Mouse (Mus musculus): Measurements from ENCODE around the gene Wdr45. TPM values are rescaled to one million over a fixed set of nuclear protein-coding genes. Genes with fewer than 3 reads are reported as not detected.
"Not testable (repeated sequence)": the region's sequence is repeated elsewhere in the genome, so short reads cannot be mapped to it uniquely, and the experiment has no call there.

Wdr45 gene
- total and polyA plus RNA-seq, 3 experiments: 51.1 to 68.0 (median 63.7) TPM

DNA sequence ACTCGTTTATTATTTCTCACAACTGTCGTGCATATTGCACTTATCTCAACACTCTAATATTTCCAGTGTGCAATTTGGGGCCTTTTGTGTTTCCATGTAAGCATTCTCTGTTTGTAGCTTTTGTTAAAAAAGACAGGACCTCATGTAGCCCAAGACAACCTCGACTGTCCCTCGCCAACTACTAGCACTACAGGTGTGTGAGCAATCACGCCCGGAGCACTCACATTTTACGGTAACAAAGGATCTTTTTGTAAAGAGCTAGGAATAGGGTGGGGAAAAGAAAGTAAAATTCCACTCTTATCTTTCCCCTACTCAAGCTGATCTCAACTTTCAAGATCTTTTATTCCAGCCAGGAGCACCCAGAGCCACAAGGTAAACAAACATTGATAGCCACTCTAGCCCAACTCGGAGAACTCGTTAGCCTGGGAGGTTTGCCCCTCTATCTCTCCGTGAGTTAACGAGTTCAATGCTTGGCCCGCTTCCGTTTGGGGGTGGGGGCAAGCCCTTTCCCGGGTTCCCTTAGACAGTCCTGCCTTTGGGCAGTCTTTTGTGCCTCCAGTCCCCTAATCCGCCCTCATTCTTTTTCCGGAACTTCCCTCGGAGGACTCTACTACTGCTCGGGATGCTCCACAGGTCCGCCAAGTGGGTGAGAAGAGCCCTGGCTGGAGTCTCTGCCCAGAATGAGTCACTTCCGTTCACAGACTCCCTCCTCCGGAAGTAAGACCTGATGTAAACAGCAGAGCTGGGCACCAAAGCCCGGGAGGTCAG, 7.6 kb downstream of the Wdr45 start, which contains the start of gene Gm45208:
Gm45208 (plus strand) TSS at position 732 of the 768 bp plus-strand sequence.
- peak; percentile 79 for DNase-seq

- DNase-seq: no peak
Measured at GRCm38 (mm10) chrX:7722282-7722611, 8.1 kb downstream of the Wdr45 start.

GRCm38 (mm10) chrX:7722691-7723090, 8.6 kb downstream of the Wdr45 start:
- DNase-seq: no peak

- DNase-seq: no peak
Measured at GRCm38 (mm10) chrX:7724135-7724534, 10.0 kb downstream of the Wdr45 start.

DNA sequence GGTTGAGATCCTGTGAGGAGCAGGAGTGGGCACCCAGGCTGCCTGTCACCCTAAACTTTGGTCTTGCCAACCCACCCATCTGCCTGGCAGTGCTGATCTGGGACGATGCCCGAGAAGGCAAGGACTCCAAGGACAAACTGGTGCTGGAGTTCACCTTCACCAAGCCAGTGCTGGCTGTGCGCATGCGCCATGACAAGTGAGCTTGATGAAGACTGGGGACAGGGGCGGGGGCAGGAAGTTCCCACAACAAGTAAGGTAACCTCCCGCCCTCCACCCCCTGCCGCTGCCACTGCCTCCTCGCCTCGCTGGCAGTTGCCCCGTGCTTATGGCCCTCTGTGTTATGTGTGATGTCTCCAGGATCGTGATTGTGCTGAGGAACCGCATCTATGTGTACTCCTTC, 11.7 kb downstream of the Wdr45 start:
- DNase-seq: no peak

DNA sequence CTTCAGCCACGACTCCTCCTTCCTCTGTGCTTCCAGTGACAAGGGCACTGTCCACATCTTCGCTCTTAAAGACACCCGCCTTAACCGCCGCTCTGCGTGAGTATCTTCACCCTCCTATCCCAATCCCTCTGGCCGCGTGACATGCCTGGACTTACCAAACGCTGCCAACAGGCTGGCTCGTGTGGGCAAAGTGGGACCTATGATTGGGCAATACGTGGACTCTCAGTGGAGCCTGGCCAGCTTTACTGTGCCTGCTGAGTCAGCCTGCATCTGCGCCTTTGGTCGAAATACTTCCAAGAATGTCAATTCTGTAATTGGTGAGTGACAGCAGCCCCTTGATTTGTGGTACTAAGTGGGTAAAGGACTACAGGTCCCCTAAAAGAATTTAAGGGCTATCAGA, 13.0 kb downstream of the Wdr45 start:
- peak; percentile 50 for DNase-seq

- DNase-seq: peak; percentile 87
Measured at GRCm38 (mm10) chrX:7728215-7728921, 14.2 kb downstream of the Wdr45 start, which contains the start of gene Praf2. Gene Praf2, plus strand, starts transcription at chrX:7728439.

DNA sequence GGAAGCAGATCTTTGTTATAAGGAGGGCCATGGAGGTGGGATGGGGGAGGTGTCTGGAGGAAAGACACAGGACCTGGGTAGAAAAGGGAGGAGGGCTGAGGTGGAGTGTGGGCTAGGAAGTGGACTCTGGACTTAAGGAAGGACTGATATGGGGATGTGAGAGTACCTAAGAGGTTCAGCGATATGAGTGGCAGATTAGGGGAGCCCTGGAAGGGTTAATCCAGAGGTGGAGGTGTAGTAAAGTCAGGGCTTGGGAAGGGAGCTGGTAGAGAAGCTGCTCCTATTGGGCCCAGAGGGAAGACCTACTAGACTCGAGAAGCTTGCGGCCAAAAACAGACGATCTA, 14.8 kb downstream of the Wdr45 start:
- DNase-seq: no peak

DNA sequence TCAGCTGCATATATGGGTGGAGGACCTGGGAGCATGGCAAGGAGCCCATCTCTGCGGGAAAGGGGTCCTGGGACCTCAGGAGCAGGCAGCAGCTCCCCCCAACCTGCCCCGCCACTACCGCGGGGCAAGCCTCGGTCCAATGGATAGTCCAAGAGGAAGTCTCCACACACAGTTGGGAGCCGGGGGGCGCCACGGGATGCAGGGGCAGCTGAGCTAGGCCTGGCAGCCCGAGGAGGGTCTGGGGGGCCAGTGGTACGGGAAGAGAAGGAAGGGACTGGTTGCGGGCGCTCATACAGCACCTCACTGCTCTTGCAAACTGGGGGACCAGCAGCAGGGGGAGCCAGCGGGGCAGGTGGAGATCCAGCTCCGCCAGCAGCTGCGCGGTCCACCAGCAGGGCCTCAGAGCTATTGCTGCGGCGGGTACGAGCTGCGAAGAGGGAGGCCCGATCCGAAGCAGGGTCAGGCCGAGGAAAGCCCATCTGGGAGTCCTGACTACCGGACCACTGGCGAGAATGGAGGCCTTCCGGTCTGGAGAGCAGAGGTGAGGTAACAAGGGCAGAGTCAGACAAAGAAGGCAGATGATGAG, 19.5 kb downstream of the Wdr45 start:
- peak; percentile 68 for DNase-seq

DNA sequence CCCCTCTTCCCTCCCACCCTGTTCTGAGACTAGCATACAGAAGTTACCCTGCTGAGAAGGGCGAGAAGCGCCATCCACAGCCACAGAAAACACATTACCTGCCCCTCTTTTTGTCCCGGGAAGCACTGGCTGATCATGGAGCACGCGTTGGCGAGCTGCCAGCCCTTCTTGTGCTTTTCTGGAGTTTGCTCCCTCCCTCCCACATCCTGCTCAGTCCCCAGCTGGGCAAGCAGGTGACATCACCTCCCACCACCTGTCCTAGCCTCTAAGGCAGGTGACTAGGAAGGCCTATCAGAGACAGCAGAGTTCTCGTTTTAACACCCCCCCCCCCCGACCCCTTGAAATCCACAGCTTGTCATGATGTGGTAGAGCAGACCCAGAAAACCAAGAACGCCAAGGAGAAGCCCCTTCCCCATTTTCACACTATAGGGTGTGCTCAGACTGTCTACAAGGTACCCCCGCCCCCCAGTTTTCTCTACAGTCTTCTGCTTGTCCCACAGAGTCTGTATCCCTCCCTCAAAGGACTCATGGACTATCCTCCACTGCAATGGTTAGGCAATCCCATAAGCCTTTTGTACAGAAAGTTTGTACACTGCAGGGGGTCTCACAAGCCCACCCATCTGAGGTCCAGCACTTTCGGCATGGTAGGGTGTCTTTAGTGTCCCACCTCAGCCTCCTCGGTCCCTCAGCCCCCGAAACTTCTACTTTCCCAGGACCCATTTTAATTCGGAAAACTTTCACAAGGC, 25.4 kb downstream of the Wdr45 start:
- DNase-seq: no peak

GRCm38 (mm10) chrX:7740082-7740819, 26.1 kb downstream of the Wdr45 start:
- DNase-seq: no peak

GRCm38 (mm10) chrX:7741103-7741502, 27.0 kb downstream of the Wdr45 start:
- no peak for DNase-seq

DNA sequence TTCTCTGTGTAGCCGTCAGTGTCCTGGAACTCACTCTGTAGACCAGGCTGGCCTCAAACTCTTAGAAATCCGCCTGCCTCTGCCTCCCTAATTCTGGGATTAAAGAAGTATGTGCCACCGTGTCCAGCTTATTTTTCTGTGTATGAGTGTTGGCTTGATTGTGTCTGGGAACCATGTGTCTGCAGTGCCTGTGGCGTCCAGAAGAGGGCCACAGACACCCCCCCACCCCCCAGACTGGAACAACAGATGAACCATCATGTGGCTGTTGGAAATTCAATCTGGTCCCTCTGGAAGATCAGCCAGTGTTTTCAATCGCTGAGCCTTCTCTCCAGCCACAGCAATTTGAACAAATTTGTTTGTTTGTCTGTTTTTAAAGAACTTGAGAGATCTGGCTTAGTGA, 29.3 kb downstream of the Wdr45 start:
- no peak for DNase-seq

- DNase-seq: no peak
Measured at GRCm38 (mm10) chrX:7744940-7745339, 30.8 kb downstream of the Wdr45 start.

DNA sequence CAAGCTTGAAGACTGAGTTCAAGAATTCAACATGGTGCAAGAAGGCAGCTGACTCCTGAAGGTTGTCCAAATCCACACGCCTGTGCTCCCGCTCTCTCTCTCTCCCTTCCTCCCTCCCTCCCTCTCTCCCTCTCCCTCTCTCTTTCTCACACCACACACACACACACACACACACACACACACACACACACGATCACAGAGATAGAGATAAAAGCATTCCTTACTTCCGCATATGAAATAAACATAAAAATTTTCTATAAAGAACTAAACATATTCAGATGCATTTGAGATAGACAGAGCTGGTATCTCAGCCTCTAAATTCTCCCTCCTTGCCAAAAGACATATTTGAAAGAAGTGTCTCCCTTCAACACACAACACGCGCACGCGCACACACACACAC, 31.3 kb downstream of the Wdr45 start:
- no peak for DNase-seq

- DNase-seq: peak; percentile 79
Measured at GRCm38 (mm10) chrX:7750432-7751116, 36.4 kb downstream of the Wdr45 start, which contains the start of gene Ccdc120. Gene Ccdc120, minus strand, starts transcription at chrX:7750905.

GRCm38 (mm10) chrX:7753627-7754026, 39.5 kb downstream of the Wdr45 start:
- not testable (repeated sequence) for DNase-seq

- peak; percentile 95 for DNase-seq
Measured at GRCm38 (mm10) chrX:7762137-7762920, 48.2 kb downstream of the Wdr45 start, which contains the start of gene Tfe3. Gene Tfe3, plus strand, starts transcription at chrX:7762560.

DNA sequence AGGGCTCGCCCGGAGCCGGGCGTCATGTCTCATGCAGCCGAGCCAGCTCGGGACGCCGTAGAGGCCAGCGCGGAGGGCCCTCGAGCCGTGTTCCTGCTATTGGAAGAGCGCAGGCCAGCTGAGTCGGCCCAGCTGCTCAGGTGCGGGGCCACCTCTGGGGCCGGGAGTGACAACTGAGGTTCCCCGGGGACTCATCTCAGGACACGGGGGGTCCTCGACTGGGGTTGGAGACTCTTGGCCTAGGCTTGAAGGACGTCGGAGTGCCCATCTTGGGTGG, 48.7 kb downstream of the Wdr45 start:
- DNase-seq: no peak

DNA sequence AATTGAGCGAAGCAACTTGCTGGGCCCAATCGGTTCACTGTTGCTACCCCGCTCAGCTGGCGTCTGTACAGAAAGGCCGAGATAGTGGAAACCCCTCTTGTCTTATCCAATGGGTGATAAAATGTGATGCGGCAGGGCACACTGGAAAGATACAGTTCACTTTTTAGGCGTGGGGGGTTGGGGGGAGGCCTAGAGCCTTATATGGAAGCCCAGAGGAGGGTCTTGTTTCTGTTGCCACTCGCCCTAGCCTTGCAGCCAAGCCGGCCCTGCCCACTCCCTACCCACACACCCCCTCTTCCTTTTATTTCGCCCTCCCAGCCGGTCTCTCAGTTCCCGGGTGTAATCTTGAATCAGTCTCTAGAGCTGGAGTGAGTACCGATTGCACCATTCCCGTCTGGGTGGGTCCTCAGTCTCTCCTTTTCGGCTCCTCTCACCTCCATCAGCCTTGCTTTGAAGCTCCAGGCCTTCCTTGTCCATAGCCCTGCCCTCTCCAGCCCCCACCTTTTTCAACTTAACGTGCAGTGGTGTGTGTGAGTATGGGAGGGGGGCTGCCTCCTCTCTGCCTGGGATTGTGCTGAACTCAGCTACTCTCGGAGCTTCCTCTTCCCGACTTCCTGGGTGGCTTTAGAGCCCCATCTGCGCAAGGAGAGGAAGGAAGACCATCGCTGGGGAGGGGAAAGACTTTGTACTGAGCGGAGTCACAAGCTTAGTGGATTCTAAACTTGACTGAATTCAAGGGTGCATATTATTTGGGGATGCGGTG, 49.7 kb downstream of the Wdr45 start:
- DNase-seq: peak; percentile 64

Measured in adrenal gland, adult 2 months (tissue).